Mouse (Mus musculus) kidney, adult 11 months (tissue): ENCODE measurements at regions not wholly inside any gene's neighbourhood (a gene's known extent, or its start where the extent isn't known, plus 50 kb on each side); places are given as distances from the start of the nearest gene placed in this dataset.

Experiments used
- DNase-seq: peaks from one replicate; pipeline ENCODE4 v3.0.0; 2022

- no peak for DNase-seq
These were observed 1062.8 kb upstream of the Acvr2a start for GRCm38 (mm10) chr2:47750997-47751623.

- DNase-seq = no peak
These were observed 1058.2 kb upstream of the Acvr2a start for GRCm38 (mm10) chr2:47755716-47756115.

DNA sequence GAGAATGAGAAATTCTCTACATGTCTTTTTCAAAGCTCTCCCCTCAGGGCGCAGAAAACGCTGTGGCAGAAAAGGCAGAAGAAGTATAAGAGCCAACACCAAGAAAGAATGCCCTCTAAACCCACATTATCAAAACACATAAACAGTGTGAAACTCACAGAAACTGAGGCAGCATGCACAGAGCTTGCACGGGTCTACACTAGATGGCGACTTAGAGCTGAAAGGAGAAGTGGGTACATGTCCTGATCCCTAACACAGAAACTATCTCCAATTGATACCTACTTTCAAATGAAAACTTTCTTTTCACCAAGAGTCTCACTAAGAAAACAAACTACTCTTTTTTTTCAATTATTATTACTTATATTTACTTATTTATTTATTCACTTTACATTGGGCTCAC, 1057.7 kb upstream of the Acvr2a start:
- DNase-seq = no peak

GRCm38 (mm10) chr2:47775766-47776165, 1038.1 kb upstream of the Acvr2a start:
- DNase-seq = no peak

DNA sequence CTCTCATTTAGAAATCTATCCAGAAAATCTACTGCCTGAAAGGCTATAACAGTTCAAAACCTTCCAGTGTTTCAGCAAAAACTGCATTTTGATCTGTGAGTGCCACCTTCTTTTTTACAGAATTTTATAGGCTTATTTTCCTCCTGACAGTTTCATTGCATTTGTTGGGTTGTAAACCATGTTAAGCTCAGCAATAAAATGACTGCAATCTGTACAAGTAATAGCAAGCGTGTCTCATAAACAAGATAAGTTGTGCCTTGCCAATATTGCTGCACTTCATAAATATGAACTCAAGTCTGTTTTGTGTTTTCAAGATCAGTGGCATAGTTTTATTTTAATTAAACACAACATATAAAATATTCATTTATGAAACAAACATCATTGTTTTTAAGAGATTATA, 1036.9 kb upstream of the Acvr2a start:
- DNase-seq = no peak

DNA sequence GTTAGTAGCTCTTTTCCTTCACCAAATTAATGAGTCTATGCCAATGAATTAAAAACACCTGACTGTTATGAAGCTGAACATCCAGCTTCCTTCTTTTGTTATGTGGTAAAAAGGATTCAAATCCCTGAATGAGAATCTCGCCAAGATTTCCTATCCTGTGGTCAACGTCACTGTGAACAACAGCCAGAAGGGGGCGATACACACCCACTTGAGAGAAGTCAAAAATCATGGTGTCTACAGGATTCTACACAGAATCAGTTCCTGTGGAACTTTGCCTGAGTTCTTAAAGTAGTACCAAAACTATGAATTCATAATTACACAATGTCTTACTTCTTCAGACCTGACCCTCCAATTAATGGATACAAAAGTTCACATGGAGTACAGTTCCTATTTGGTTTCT, 1028.1 kb upstream of the Acvr2a start:
- DNase-seq = no peak

GRCm38 (mm10) chr2:47822746-47823271, 991.1 kb upstream of the Acvr2a start:
- DNase-seq = no peak

DNA sequence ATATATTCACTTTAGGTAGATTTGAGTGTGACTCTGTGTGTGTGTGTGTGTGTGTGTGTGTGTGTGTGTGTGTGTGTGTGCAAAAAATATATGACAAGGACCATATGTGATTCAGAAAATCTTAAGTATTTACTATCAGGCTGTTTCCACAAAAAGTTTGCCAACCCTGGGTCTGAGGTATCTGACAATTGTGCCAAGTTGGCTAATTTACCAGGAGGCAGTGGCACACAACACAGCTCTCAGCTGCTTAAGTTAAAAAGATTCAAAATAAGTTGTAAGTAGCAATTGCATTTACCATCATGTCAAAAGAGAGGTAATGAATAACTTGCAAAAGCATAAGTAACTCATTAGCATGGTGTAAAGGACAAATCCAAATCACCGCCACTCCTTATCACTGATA, 981.4 kb upstream of the Acvr2a start:
- DNase-seq = no peak

- DNase-seq = no peak
These were observed 980.4 kb upstream of the Acvr2a start for GRCm38 (mm10) chr2:47833517-47833916.

DNA sequence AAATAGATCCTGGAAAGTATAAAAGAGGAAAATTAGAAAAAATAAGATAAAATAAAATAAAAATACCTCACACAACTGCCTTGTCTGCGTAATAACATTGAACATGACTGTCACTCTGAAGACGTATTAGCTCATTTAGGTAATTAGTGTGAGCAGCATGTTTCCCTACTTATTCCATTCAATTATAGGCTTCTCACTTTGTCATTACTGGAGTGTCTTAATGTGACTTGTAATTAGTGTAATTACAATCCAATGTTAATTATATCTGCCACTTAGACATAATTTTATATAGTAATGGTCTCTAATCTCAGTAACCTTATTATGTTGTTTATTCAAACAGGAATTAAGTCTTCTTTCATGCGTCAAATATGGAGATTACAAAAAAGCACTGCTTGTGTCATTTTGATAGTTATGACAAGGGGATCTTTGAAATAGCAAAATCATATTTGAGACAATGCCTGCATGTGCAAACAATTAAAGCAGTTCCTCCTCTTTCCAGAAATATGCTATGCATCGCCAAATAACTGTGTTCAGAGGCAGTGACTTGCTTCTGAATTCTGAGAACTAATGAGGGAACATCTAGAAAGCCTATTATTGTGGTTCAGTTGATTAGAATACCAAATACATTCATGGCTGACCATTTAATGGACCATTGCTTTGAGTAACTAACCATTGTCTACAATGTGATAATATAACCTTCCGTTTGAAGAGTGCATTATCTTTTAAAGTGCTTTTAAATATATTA, 979.7 kb upstream of the Acvr2a start:
- no peak for DNase-seq

DNA sequence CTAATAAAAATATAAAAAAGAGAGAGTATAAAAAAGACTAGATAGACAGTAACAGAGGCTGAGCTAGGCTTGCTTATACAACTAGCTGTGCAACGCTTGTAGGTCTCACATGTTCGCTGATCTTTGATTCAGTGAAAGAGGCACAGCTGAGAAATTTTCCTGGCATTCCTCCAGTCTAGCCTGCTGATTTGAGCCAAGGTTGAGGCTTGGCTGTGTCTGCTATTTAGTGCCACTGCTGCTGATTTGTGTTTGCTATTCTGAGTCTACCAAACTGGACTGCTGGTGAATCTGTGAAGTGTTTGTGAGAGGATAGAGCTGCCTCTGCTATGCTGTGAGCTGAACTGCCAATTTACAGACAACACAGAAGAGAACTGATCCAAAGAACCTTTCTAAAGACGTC, 956.7 kb upstream of the Acvr2a start:
- DNase-seq = no peak

DNA sequence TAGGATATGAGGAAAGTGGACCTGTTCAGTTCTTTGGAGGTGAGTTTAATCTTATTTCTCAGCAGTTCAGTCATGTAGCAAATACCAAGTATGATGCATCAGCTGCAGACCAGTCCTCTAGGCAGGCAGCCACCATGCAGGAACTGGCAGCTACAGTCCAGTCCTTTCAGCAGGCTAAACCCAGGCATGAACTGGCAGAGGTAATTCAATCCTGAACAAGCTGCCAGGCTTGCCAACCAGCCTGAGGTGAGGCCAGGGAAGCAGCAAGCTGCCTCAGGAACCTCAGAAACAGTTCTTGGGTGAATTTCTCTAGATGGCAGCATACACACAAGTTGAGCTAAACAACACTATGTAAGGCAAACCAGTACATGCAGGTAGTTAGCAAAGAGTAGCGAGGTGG, 951.5 kb upstream of the Acvr2a start:
- DNase-seq = no peak

DNA sequence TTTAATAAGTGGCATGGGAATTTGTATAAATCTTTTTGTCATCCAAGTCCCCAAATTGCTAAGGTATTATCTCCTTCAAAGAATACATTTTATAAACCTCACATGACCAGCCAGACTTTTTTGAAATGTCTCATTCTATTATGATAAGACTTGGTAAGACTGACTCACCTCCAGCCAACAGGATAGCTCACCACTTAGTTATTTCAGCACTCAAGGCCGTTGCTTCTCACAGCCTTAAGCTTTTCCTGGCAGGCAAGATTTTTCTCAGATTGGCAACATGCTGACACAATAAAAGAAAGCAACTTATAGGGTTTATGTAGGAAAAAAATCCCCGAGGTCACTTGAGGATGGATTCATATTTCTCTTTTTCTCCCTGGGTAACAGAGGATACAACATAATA, 935.9 kb upstream of the Acvr2a start:
- no peak for DNase-seq

DNA sequence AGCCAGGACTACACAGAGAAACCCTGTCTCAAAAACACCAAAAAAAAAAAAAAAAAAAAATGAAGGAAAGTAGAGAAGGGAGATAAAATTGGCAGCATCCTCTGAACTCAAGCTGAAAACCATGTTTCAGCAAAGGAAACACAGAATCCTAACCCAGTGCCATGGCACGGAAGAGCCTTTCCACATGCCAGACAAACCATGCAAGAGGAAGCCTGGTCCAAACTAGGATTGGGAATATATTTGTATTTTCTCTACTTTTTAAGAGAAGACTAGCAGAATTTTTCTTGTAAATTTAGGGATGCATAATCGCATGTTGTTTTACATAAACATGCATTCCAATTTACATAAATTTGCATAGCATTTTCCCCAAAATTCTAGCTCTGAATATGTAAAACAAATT, 934.8 kb upstream of the Acvr2a start:
- no peak for DNase-seq

- no peak for DNase-seq
These were observed 934.1 kb upstream of the Acvr2a start for GRCm38 (mm10) chr2:47879796-47880195.

- DNase-seq = no peak
These were observed 925.7 kb upstream of the Acvr2a start for GRCm38 (mm10) chr2:47888166-47888565.

GRCm38 (mm10) chr2:47891366-47891765, 922.5 kb upstream of the Acvr2a start:
- no peak for DNase-seq

DNA sequence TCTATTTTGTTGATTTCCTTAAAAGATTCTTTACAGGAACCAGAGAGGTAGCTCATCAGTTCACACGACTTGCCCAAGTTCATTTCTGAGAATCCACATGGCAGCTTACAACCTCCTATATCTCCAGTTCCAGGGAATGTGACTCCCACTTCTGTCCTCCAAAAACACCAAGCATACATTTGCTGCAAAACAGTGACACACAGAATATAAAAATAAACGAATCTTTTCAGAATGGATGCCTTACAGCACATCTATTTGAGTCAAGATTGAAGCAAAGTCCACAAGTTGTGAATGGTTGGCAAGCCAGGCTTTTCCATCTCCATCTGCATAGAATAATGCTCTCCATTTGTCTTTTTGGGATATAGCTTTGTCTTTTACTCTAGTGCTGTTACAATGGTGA, 921.0 kb upstream of the Acvr2a start:
- no peak for DNase-seq

GRCm38 (mm10) chr2:47894806-47895205, 919.1 kb upstream of the Acvr2a start:
- DNase-seq = no peak

GRCm38 (mm10) chr2:47914270-47914669, 899.6 kb upstream of the Acvr2a start:
- DNase-seq = no peak

- no peak for DNase-seq
These were observed 898.9 kb upstream of the Acvr2a start for GRCm38 (mm10) chr2:47914986-47915485.

DNA sequence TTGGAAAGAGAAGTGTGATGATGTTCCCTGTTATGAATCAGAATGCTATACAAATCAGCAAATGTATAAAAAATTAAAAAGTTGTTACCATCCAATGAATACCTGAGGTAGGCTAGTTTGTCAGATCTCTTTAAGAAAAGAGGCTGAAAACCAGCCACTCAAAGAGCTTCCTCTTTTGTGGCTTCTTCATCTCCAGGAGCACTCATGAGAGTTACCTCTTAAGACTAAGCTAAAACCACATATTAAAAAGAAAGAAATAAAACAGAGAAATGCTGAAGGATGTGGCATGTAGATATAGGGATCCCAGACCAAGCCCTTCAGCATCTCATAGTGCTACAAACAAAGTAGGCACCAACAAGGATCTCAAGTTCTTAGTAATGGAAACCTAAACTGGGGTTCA, 890.9 kb upstream of the Acvr2a start:
- no peak for DNase-seq

DNA sequence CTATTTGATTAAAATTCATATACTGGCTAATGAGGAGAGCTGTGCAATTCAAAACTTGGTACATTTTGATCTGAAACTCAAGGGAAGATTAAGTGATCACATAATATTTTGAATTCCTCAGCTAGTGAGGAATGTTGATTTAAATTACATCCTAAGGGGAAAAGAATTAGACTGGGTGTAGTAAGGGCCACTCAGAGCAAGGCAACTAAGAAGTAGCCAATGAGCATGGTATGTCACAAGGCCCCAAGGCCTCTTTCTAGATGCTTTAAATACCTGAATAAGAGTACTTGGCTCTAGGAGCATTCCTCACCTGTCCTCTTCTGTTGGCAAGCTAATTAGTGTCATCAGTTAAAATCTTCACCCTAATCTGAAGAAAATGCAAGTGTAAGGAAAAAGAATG, 887.3 kb upstream of the Acvr2a start:
- no peak for DNase-seq

- DNase-seq = no peak
These were observed 868.8 kb upstream of the Acvr2a start for GRCm38 (mm10) chr2:47945061-47945460.
